Mouse (Mus musculus) monocyte, adult 59 days (primary cell): ENCODE measurements around the gene Gnaq. TPM values are rescaled to one million over a fixed set of nuclear protein-coding genes. Genes with fewer than 3 reads are reported as not detected.

Source experiments
- total RNA-seq, 2 experiments: library from RNA; stranded (reverse); gene quantifications; one replicate each; pipeline ENCODE4 v1.2.4; 2023

Gene Gnaq
- 10 to 100 TPM; 49.1 to 49.5 TPM for total RNA-seq

GRCm38 (mm10) chr19:16132791-16132864 is at the start of gene Gnaq:
TSS of gene Gnaq (plus strand) at chr19:16132831.

GRCm38 (mm10) chr19:16435531-16436231 is 303.1 kb downstream of the Gnaq start, which contains the start of gene Gna14:
TSS of gene Gna14 (plus strand) at chr19:16435762.

Other genes with a start within 250 kb of the Gnaq start
- gene Psat1, start 185.5 kb upstream of the Gnaq start, total RNA-seq = 10 to 100 TPM in 1 of 2 experiments, 1 to 10 TPM in 1; 9.8 to 10.6 TPM
- gene Cep78, start 147.8 kb upstream of the Gnaq start, total RNA-seq = 1 to 10 TPM; 4.3 to 6.1 TPM